Mouse (Mus musculus) heart, embryonic 13.5 days (tissue): ENCODE data around the gene Rpp40. TPM values are rescaled to one million over a fixed set of nuclear protein-coding genes. Genes with fewer than 3 reads are reported as not detected.

ENCODE experiments used
- ATAC-seq: fragments of 200-750 bp; cut with Nextera tagmentation; 2 replicates; pipeline ENCODE4 v1.8.0; 2017; ENCODE audit warnings: moderate TSS enrichment; ENCODE audit not compliant: insufficient number of reproducible peaks, low FRiP score, low TSS enrichment; ENCODE audit errors: extremely low read depth
- H3K27ac ChIP-seq: fragments of 300-500 bp; sonication (generic); replicated peaks from 2 replicates; pipeline ENCODE4 v1.5.1; 2015; ENCODE audit warnings: moderate library complexity, mild to moderate bottlenecking, inconsistent platforms
- H3K27me3 ChIP-seq: fragments of 300-500 bp; sonication (generic); replicated peaks from 2 replicates; pipeline ENCODE4 v1.6.1; 2015; ENCODE audit warnings: mild to moderate bottlenecking, inconsistent platforms
- H3K36me3 ChIP-seq: fragments of 300-500 bp; sonication (generic); 2 replicates; pipeline ENCODE4 v1.6.1; 2015; ENCODE audit warnings: mild to moderate bottlenecking, inconsistent platforms
- H3K4me1 ChIP-seq: fragments of 300-500 bp; sonication (generic); 2 replicates; pipeline ENCODE4 v1.6.1; 2015; ENCODE audit warnings: inconsistent platforms
- H3K4me2 ChIP-seq: fragments of 300-500 bp; sonication (generic); 2 replicates; pipeline ENCODE4 v1.6.1; 2015; ENCODE audit warnings: inconsistent platforms, mild to moderate bottlenecking, moderate library complexity
- H3K4me3 ChIP-seq: fragments of 300-500 bp; sonication (generic); 2 replicates; pipeline ENCODE4 v1.5.1; 2015; ENCODE audit warnings: moderate library complexity, mild to moderate bottlenecking, inconsistent platforms
- H3K9ac ChIP-seq: fragments of 300-500 bp; sonication (generic); 2 replicates; pipeline ENCODE4 v1.6.1; 2015; ENCODE audit warnings: inconsistent platforms, mild to moderate bottlenecking, moderate library complexity
- H3K9me3 ChIP-seq: fragments of 300-500 bp; sonication (generic); 2 replicates; pipeline ENCODE4 v1.6.1; 2016; ENCODE audit warnings: inconsistent platforms
- WGBS: fragments of 180-500 bp; shearing (Covaris S2); methylation state at CpG from one replicate; pipeline ENCODE4 v1.1.7; 2015; ENCODE audit warnings: mixed read lengths; 5-methylcytosine and 5-hydroxymethylcytosine counted together
- polyA plus RNA-seq: library from polyadenylated mRNA; unstranded; fragments of >200 nt; fragmentation: Nextera tagmentation; extraction: Ambion mirVana; gene quantifications from 2 replicates; pipeline ENCODE4 v1.2.1, GENCODE M21; 2015

Gene Rpp40
- polyA plus RNA-seq, 1 experiment from 2014 or later = 9.8 TPM

GRCm38 (mm10) chr13:35851581-35851980, 54.6 kb downstream of the Rpp40 start:
- H3K27ac ChIP-seq = no peak overlapping the region
- WGBS = 93% methylated on average over 6 of the region's 6 CpGs
- H3K4me1 ChIP-seq = peaks cover 19% of the 10 kb centered on the region
- H3K36me3 ChIP-seq = peaks cover 4% of the 10 kb centered on the region
- ATAC-seq = no peak
- H3K4me3 ChIP-seq = no peak overlapping the region
- no peak overlapping the region for H3K4me2 ChIP-seq
- H3K27me3 ChIP-seq = no peaks in the 10 kb centered on the region
- no peaks in the 10 kb centered on the region for H3K9me3 ChIP-seq
- no peak overlapping the region for H3K9ac ChIP-seq

GRCm38 (mm10) chr13:35848694-35849093, 57.5 kb downstream of the Rpp40 start:
- WGBS = 79% methylated on average over 3 of the region's 3 CpGs
- no peak overlapping the region for H3K4me3 ChIP-seq
- H3K9ac ChIP-seq = no peak overlapping the region
- no peak for ATAC-seq
- no peaks in the 10 kb centered on the region for H3K9me3 ChIP-seq
- H3K4me2 ChIP-seq = no peak overlapping the region
- peaks cover 3% of the 10 kb centered on the region; the same call in 1 of the 2 replicates for H3K36me3 ChIP-seq
- H3K4me1 ChIP-seq = peaks cover 47% of the 10 kb centered on the region
- H3K27me3 ChIP-seq = no peaks in the 10 kb centered on the region
- H3K27ac ChIP-seq = no peak overlapping the region

GRCm38 (mm10) chr13:35845306-35845705, 60.9 kb downstream of the Rpp40 start:
- no peak overlapping the region for H3K27ac ChIP-seq
- peaks cover 78% of the 10 kb centered on the region for H3K4me1 ChIP-seq
- no peak overlapping the region for H3K4me3 ChIP-seq
- ATAC-seq = no peak
- no peak overlapping the region for H3K4me2 ChIP-seq
- 39% methylated on average over 3 of the region's 3 CpGs for WGBS
- H3K9ac ChIP-seq = no peak overlapping the region
- no peaks in the 10 kb centered on the region for H3K27me3 ChIP-seq
- H3K36me3 ChIP-seq = 0 out of 2 replicates have a peak, but pooled peaks cover 3% of the 10 kb centered on the region
- H3K9me3 ChIP-seq = no peaks in the 10 kb centered on the region

Other genes starting within 250 kb of the Rpp40 start
- gene Cdyl, start 246.5 kb downstream of the Rpp40 start, polyA plus RNA-seq = 10.2 and 11.2 TPM in 2 replicates
- 4.7 and 6.2 TPM in 2 replicates for gene Ppp1r3g, start 52.5 kb upstream of the Rpp40 start, polyA plus RNA-seq
- gene Fars2, start 211.1 kb upstream of the Rpp40 start, polyA plus RNA-seq = 53.4 and 54.3 TPM in 2 replicates
- 24.3 and 28.5 TPM in 2 replicates for gene Lyrm4, start 211.2 kb upstream of the Rpp40 start, polyA plus RNA-seq